Mouse (Mus musculus): ENCODE measurements around the gene Sdhaf1. TPM values are rescaled to one million over a fixed set of nuclear protein-coding genes. Genes with fewer than 3 reads are reported as not detected.

The Sdhaf1 gene
- polyA plus RNA-seq, 1 experiment from 2014 or later: 18.8 TPM

GRCm38 (mm10) chr7:30332622-30333259, 9.0 kb upstream of the Sdhaf1 start:
- no peak overlapping the region for H3K9ac ChIP-seq (ENCODE audit: low read depth, low read length)
- ATAC-seq (ENCODE audit: low read depth) (no peak), DNase-seq (ENCODE audit: low spot score) (no peak)
- no peak overlapping the region for H3K4me2 ChIP-seq (ENCODE audit: low read depth, low read length)
- no peak overlapping the region for H3K27ac ChIP-seq (replicated peaks; ENCODE audit: low read depth, low read length)
- H3K4me1 ChIP-seq (ENCODE audit: control insufficient read depth, insufficient read depth, low read length): peaks cover 8% of the 10 kb centered on the region; the same call in 1 of the 2 replicates
- peaks cover 6% of the 10 kb centered on the region for H3K27me3 ChIP-seq (replicated peaks; ENCODE audit: control insufficient read depth, insufficient read depth, low read length)
- no peak overlapping the region for H3K4me3 ChIP-seq (ENCODE audit: low read depth, low read length)
- WGBS: 63% methylated on average over 18 of the region's 18 CpGs
- H3K36me3 ChIP-seq (ENCODE audit: control insufficient read depth, insufficient read depth, low read length): no peaks in the 10 kb centered on the region
- no peaks in the 10 kb centered on the region for H3K9me3 ChIP-seq (ENCODE audit: control insufficient read depth, low read length)

- H3K27me3 ChIP-seq (replicated peaks; ENCODE audit: control insufficient read depth, insufficient read depth, low read length): peaks cover 6% of the 10 kb centered on the region
- H3K9ac ChIP-seq (ENCODE audit: low read depth, low read length): no peak overlapping the region
- no peak overlapping the region for H3K27ac ChIP-seq (replicated peaks; ENCODE audit: low read depth, low read length)
- peak; percentile 94 for DNase-seq (ENCODE audit: low spot score)
- peak overlapping the region; percentile 26; the same call in 1 of the 2 replicates for H3K4me2 ChIP-seq (ENCODE audit: low read depth, low read length)
- 8% methylated on average over 13 of the region's 13 CpGs for WGBS
- no peaks in the 10 kb centered on the region for H3K36me3 ChIP-seq (ENCODE audit: control insufficient read depth, insufficient read depth, low read length)
- no peaks in the 10 kb centered on the region for H3K9me3 ChIP-seq (ENCODE audit: control insufficient read depth, low read length)
- peak; percentile 84 for ATAC-seq (ENCODE audit: low read depth)
- peak overlapping the region; percentile 8; the same call in 1 of the 2 replicates for H3K4me3 ChIP-seq (ENCODE audit: low read depth, low read length)
- peaks cover 8% of the 10 kb centered on the region; the same call in 1 of the 2 replicates for H3K4me1 ChIP-seq (ENCODE audit: control insufficient read depth, insufficient read depth, low read length)
Observed at GRCm38 (mm10) chr7:30331887-30332286, 8.2 kb upstream of the Sdhaf1 start.

- 47% methylated on average over 10 of the region's 10 CpGs for WGBS
- no peaks in the 10 kb centered on the region for H3K27me3 ChIP-seq (replicated peaks; ENCODE audit: control insufficient read depth, insufficient read depth, low read length)
- no peak overlapping the region for H3K4me3 ChIP-seq (ENCODE audit: low read depth, low read length)
- H3K27ac ChIP-seq (replicated peaks; ENCODE audit: low read depth, low read length): no peak overlapping the region
- H3K4me2 ChIP-seq (ENCODE audit: low read depth, low read length): no peak overlapping the region
- H3K4me1 ChIP-seq (ENCODE audit: control insufficient read depth, insufficient read depth, low read length): peaks cover 1% of the 10 kb centered on the region; the same call in 1 of the 2 replicates
- H3K9ac ChIP-seq (ENCODE audit: low read depth, low read length): no peak overlapping the region
- H3K36me3 ChIP-seq (ENCODE audit: control insufficient read depth, insufficient read depth, low read length): no peaks in the 10 kb centered on the region
- no peaks in the 10 kb centered on the region for H3K9me3 ChIP-seq (ENCODE audit: control insufficient read depth, low read length)
- no peak for DNase-seq (ENCODE audit: low spot score)
- ATAC-seq (ENCODE audit: low read depth): no peak
Observed at GRCm38 (mm10) chr7:30328379-30328778, 4.7 kb upstream of the Sdhaf1 start.

GRCm38 (mm10) chr7:30327140-30327539, 3.4 kb upstream of the Sdhaf1 start:
- Histone ChIP-seq H3K9me3 (ENCODE audit: control insufficient read depth, low read length) (no peaks in the 10 kb centered on the region), H3K4me2 (ENCODE audit: low read depth, low read length) (no peak overlapping the region), H3K27ac (replicated peaks; ENCODE audit: low read depth, low read length) (no peak overlapping the region), H3K36me3 (ENCODE audit: control insufficient read depth, insufficient read depth, low read length) (no peaks in the 10 kb centered on the region), H3K27me3 (replicated peaks; ENCODE audit: control insufficient read depth, insufficient read depth, low read length) (no peaks in the 10 kb centered on the region), H3K4me3 (ENCODE audit: low read depth, low read length) (no peak overlapping the region), H3K4me1 (ENCODE audit: control insufficient read depth, insufficient read depth, low read length) (no peaks in the 10 kb centered on the region), H3K9ac (ENCODE audit: low read depth, low read length) (0 out of 2 replicates have a peak overlapping the region, but pooled peaks have one; percentile 11)
- 54% methylated on average over 15 of the region's 15 CpGs for WGBS
- DNase-seq (ENCODE audit: low spot score) (peak; percentile 57), ATAC-seq (ENCODE audit: low read depth) (no peak)

- H3K4me3 ChIP-seq (ENCODE audit: low read depth, low read length): no peak overlapping the region
- no peak for ATAC-seq (ENCODE audit: low read depth)
- H3K9ac ChIP-seq (ENCODE audit: low read depth, low read length): no peak overlapping the region
- no peak overlapping the region for H3K4me2 ChIP-seq (ENCODE audit: low read depth, low read length)
- 0 out of 2 replicates have a peak, but pooled peaks cover under 1% of the 10 kb centered on the region for H3K4me1 ChIP-seq (ENCODE audit: control insufficient read depth, insufficient read depth, low read length)
- no peaks in the 10 kb centered on the region for H3K27me3 ChIP-seq (replicated peaks; ENCODE audit: control insufficient read depth, insufficient read depth, low read length)
- no peaks in the 10 kb centered on the region for H3K9me3 ChIP-seq (ENCODE audit: control insufficient read depth, low read length)
- H3K27ac ChIP-seq (replicated peaks; ENCODE audit: low read depth, low read length): no peak overlapping the region
- no peaks in the 10 kb centered on the region for H3K36me3 ChIP-seq (ENCODE audit: control insufficient read depth, insufficient read depth, low read length)
- DNase-seq (ENCODE audit: low spot score): no peak
Observed at GRCm38 (mm10) chr7:30326427-30326826, 2.7 kb upstream of the Sdhaf1 start.

GRCm38 (mm10) chr7:30325364-30325763, 1.7 kb upstream of the Sdhaf1 start:
- no peaks in the 10 kb centered on the region for H3K36me3 ChIP-seq (ENCODE audit: control insufficient read depth, insufficient read depth, low read length)
- WGBS: 43% methylated on average over 2 of the region's 2 CpGs
- no peak overlapping the region for H3K4me3 ChIP-seq (ENCODE audit: low read depth, low read length)
- H3K27me3 ChIP-seq (replicated peaks; ENCODE audit: control insufficient read depth, insufficient read depth, low read length): no peaks in the 10 kb centered on the region
- H3K4me2 ChIP-seq (ENCODE audit: low read depth, low read length): no peak overlapping the region
- H3K9me3 ChIP-seq (ENCODE audit: control insufficient read depth, low read length): no peaks in the 10 kb centered on the region
- ATAC-seq (ENCODE audit: low read depth) (no peak), DNase-seq (ENCODE audit: low spot score) (no peak)
- no peak overlapping the region for H3K9ac ChIP-seq (ENCODE audit: low read depth, low read length)
- H3K27ac ChIP-seq (replicated peaks; ENCODE audit: low read depth, low read length): no peak overlapping the region
- H3K4me1 ChIP-seq (ENCODE audit: control insufficient read depth, insufficient read depth, low read length): peaks cover 8% of the 10 kb centered on the region; the same call in 1 of the 2 replicates

GRCm38 (mm10) chr7:30324300-30324944, 727 bp upstream of the Sdhaf1 start:
- Histone ChIP-seq H3K27me3 (replicated peaks; ENCODE audit: control insufficient read depth, insufficient read depth, low read length) (no peaks in the 10 kb centered on the region), H3K36me3 (ENCODE audit: control insufficient read depth, insufficient read depth, low read length) (no peaks in the 10 kb centered on the region), H3K4me3 (ENCODE audit: low read depth, low read length) (no peak overlapping the region), H3K9me3 (ENCODE audit: control insufficient read depth, low read length) (no peaks in the 10 kb centered on the region), H3K9ac (ENCODE audit: low read depth, low read length) (no peak overlapping the region), H3K27ac (replicated peaks; ENCODE audit: low read depth, low read length) (no peak overlapping the region), H3K4me2 (ENCODE audit: low read depth, low read length) (no peak overlapping the region), H3K4me1 (ENCODE audit: control insufficient read depth, insufficient read depth, low read length) (peaks cover 8% of the 10 kb centered on the region; the same call in 1 of the 2 replicates)
- 86% methylated on average over 5 of the region's 5 CpGs for WGBS
- DNase-seq (ENCODE audit: low spot score): no peak
- ATAC-seq (ENCODE audit: low read depth): no peak

- peak overlapping the region; percentile 89 for H3K4me3 ChIP-seq (ENCODE audit: low read depth, low read length)
- 36% methylated on average over 6 of the region's 6 CpGs for WGBS
- peak overlapping the region; percentile 55 for H3K9ac ChIP-seq (ENCODE audit: low read depth, low read length)
Observed at GRCm38 (mm10) chr7:30322865-30323264, 830 bp downstream of the Sdhaf1 start.

More at GRCm38 (mm10) chr7:30322865-30323264, 830 bp downstream of the Sdhaf1 start:
- H3K27ac ChIP-seq (replicated peaks; ENCODE audit: low read depth, low read length): peak overlapping the region; percentile 89
- no peaks in the 10 kb centered on the region for H3K27me3 ChIP-seq (replicated peaks; ENCODE audit: control insufficient read depth, insufficient read depth, low read length)
- no peak for DNase-seq (ENCODE audit: low spot score)
- H3K9me3 ChIP-seq (ENCODE audit: control insufficient read depth, low read length): no peaks in the 10 kb centered on the region
- peaks cover 8% of the 10 kb centered on the region; the same call in 1 of the 2 replicates for H3K4me1 ChIP-seq (ENCODE audit: control insufficient read depth, insufficient read depth, low read length)
- peak overlapping the region; percentile 82 for H3K4me2 ChIP-seq (ENCODE audit: low read depth, low read length)
- H3K36me3 ChIP-seq (ENCODE audit: control insufficient read depth, insufficient read depth, low read length): no peaks in the 10 kb centered on the region
- ATAC-seq (ENCODE audit: low read depth): no peak
